ENCODE assay signal across 8 mouse cellular contexts in the genomic region with DNA sequence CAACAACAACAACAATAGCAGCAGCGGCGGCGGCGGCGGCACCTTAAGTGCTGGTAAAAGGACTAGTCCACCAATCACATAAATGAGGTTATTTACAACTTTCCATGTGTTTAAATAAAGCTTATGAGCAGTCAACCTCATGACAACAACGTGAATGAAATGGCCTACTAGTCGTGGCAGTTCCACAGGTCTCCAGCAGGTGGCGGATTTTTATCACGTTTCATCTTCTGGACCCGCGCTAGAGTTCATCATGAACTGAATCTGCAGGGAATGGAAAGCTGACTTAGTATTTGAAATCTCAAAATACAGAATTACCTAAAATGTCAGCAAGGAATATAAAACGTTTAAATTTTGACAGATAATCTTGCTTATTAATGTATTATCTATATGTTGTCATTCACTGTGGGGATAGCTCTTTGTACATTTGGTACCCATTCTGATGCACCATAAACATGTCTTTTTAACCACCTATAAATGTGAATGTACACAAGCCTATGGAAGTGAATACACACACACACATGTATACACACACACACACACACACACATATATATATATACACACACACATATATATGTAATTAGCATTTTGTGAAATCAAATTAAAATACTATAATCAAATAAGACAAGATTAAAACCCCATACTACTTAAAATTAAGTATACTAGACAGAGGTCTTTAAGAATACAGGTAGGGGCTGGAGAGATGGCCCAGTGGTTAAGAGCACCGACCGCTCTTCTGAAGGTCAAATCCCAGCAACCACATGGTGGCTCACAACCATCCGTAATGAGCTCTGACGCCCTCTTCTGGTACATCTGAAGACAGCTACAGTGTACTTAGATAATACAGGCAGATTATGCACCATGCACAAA. TPM values are rescaled to one million over a fixed set of nuclear protein-coding genes. Genes with fewer than 3 reads are reported as not detected.
DNase-seq lines count a peak whose midpoint lies in the region; ATAC-seq lines count a peak whose summit lies in the region.

No protein-coding gene starts in this region.

- peaks cover 3% of the 10 kb centered on the region for H3K36me3 ChIP-seq in kidney, embryonic 16.5 days (ENCODE audit: insufficient read depth, low read length)
- H3K36me3 ChIP-seq in liver, embryonic 13.5 days, result 0 out of 2 replicates have a peak, but pooled peaks cover 3% of the 10 kb centered on the region
- no peaks in the 10 kb centered on the region for H3K36me3 ChIP-seq in neural tube, embryonic 11.5 days (ENCODE audit: control insufficient read depth, insufficient read depth, low read length)

- WGBS in kidney, embryonic 16.5 days, result 45% methylated on average over 16 of the region's 16 CpGs
- WGBS in liver, embryonic 13.5 days (ENCODE audit: insufficient replicate concordance), result 31% methylated on average over 16 of the region's 16 CpGs
- WGBS in neural tube, embryonic 11.5 days, result 40% methylated on average over 16 of the region's 16 CpGs

- intact Hi-C loops in gastrocnemius, postnatal 14 days (cut with DNase I; ENCODE audit: low total_unique reads), result loop anchor here (5.0 kb wide), 1 partner anchor 40 kb away; no protein-coding TSS in a partner anchor

- ATAC-seq in activated CD4-positive, CD25-positive, alpha-beta regulatory T cell, adult 4 months, result peak; percentile 37
- ATAC-seq in kidney, embryonic 16.5 days (ENCODE audit: low FRiP score, low TSS enrichment), result peak; percentile 20; the same call in 1 of the 2 replicates
- ATAC-seq in liver, embryonic 13.5 days (ENCODE audit: low read depth), result no peak
- peak; percentile 54; the same call in 1 of the 2 replicates for ATAC-seq in neural tube, embryonic 11.5 days (ENCODE audit: insufficient read depth, low FRiP score, low TSS enrichment)

- no peaks in the 10 kb centered on the region for H3K9me3 ChIP-seq in kidney, embryonic 16.5 days (ENCODE audit: low read length)
- H3K9me3 ChIP-seq in liver, embryonic 13.5 days (replicated peaks), result no peaks in the 10 kb centered on the region
- no peaks in the 10 kb centered on the region for H3K9me3 ChIP-seq in neural tube, embryonic 11.5 days (ENCODE audit: control insufficient read depth, low read length)

- H3K9ac ChIP-seq in kidney, embryonic 16.5 days (replicated peaks; ENCODE audit: low read length), result no peak overlapping the region
- H3K9ac ChIP-seq in liver, embryonic 13.5 days, result no peak overlapping the region
- no peak overlapping the region for H3K9ac ChIP-seq in neural tube, embryonic 11.5 days (ENCODE audit: low read length)

- H3K27me3 ChIP-seq in kidney, embryonic 16.5 days (ENCODE audit: insufficient read depth, low read length), result no peaks in the 10 kb centered on the region
- H3K27me3 ChIP-seq in liver, embryonic 13.5 days, result no peaks in the 10 kb centered on the region
- no peaks in the 10 kb centered on the region for H3K27me3 ChIP-seq in neural tube, embryonic 11.5 days (ENCODE audit: control insufficient read depth, insufficient read depth, low read length)

- DNase-seq in CD4-positive helper T cell, adult 2 months (ENCODE audit: low read depth, low spot score), result peak; percentile 74
- DNase-seq in cerebellum, postnatal 4 days (ENCODE audit: low spot score in 2 of 2), result peak; percentile 55 to 75
- DNase-seq in gastrocnemius, postnatal 14 days, result peak; percentile 41
- DNase-seq in liver, embryonic 13.5 days, result peak; percentile 33
- peak; percentile 79 for DNase-seq in neural tube, embryonic 11.5 days (ENCODE audit: low spot score)
- DNase-seq in testis, postnatal 10 days (ENCODE audit: low spot score), result peak; percentile 76

- no peak overlapping the region for H3K4me3 ChIP-seq in kidney, embryonic 16.5 days (ENCODE audit: low read length)
- no peak overlapping the region for H3K4me3 ChIP-seq in liver, embryonic 13.5 days (replicated peaks)
- no peak overlapping the region for H3K4me3 ChIP-seq in neural tube, embryonic 11.5 days (ENCODE audit: low read depth, low read length)

- no peaks in the 10 kb centered on the region for H3K4me1 ChIP-seq in kidney, embryonic 16.5 days (ENCODE audit: insufficient read depth, low read length)
- H3K4me1 ChIP-seq in liver, embryonic 13.5 days (replicated peaks), result peaks cover 20% of the 10 kb centered on the region
- no peaks in the 10 kb centered on the region for H3K4me1 ChIP-seq in neural tube, embryonic 11.5 days (ENCODE audit: control insufficient read depth, insufficient read depth, low read length)

- no peak overlapping the region for H3K4me2 ChIP-seq in kidney, embryonic 16.5 days (replicated peaks; ENCODE audit: low read depth, low read length)
- H3K4me2 ChIP-seq in liver, embryonic 13.5 days, result peak overlapping the region; percentile 62
- no peak overlapping the region for H3K4me2 ChIP-seq in neural tube, embryonic 11.5 days (ENCODE audit: low read depth)

- no peak overlapping the region for H3K27ac ChIP-seq in kidney, embryonic 16.5 days (ENCODE audit: low read length)
- H3K27ac ChIP-seq in liver, embryonic 13.5 days, result no peak overlapping the region
- H3K27ac ChIP-seq in neural tube, embryonic 11.5 days (ENCODE audit: low read depth, low read length), result no peak overlapping the region

RNA-seq across cellular contexts. Expression of a gene that starts 49.1 kb away (rescaled TPM):
- polyA plus RNA-seq in activated CD4-positive, CD25-positive, alpha-beta regulatory T cell, adult 4 months (2017; shearing (Covaris generic)), result 10 to 100 TPM; 39.0 to 41.5 TPM
- 10 to 100 TPM; 19.3 to 22.0 TPM for total RNA-seq in gastrocnemius, postnatal 14 days (2021)
- 48.9 and 52.3 TPM in 2 replicates for polyA plus RNA-seq in kidney, embryonic 16.5 days (2015; fragmentation: Nextera tagmentation; extraction: Ambion mirVana)
- polyA plus RNA-seq in liver, embryonic 13.5 days (2015; fragmentation: Nextera tagmentation; extraction: Ambion mirVana), result 29.3 and 36.6 TPM in 2 replicates
- 34.2 and 36.0 TPM in 2 replicates for polyA plus RNA-seq in neural tube, embryonic 11.5 days (2014; fragmentation: Nextera tagmentation; extraction: Ambion mirVana)
